Mouse (Mus musculus) myocyte (in vitro differentiated cells): Measurements from ENCODE around the gene Trmt112.

ENCODE experiments used
- MAX ChIP-seq: IDR thresholded peaks from one replicate; pipeline ENCODE4 v1.6.1; 2011; ENCODE audit warnings: low read depth, mild to moderate bottlenecking, control low read depth
- MYOD1 ChIP-seq, 3 experiments: IDR thresholded peaks; one replicate each; pipeline ENCODE4 v1.6.1; 2011; ENCODE audit warnings: control low read depth in 2 of 3, low read depth in 2 of 3, mild to moderate bottlenecking in 2 of 3, moderate library complexity in 1 of 3; ENCODE audit not compliant: insufficient read length in 2 of 3, control insufficient read depth in 1 of 3
- POLR2A ChIP-seq: IDR thresholded peaks from one replicate; pipeline ENCODE4 v1.6.1; 2011; ENCODE audit warnings: low read depth, mild to moderate bottlenecking, control low read depth, moderate library complexity; ENCODE audit not compliant: insufficient read length
- POLR2AphosphoS2 ChIP-seq: IDR thresholded peaks from one replicate; pipeline ENCODE4 v1.6.1; 2011; ENCODE audit warnings: low read depth, control low read depth; ENCODE audit not compliant: insufficient read length
- SRF ChIP-seq: IDR thresholded peaks from one replicate; pipeline ENCODE4 v1.6.1; 2011; ENCODE audit warnings: low read depth; ENCODE audit not compliant: control insufficient read depth, insufficient read length
- TCF3 ChIP-seq: IDR thresholded peaks from one replicate; pipeline ENCODE4 v1.6.1; 2011; ENCODE audit warnings: low read depth, control low read depth; ENCODE audit not compliant: insufficient read length
- USF1 ChIP-seq: IDR thresholded peaks from one replicate; pipeline ENCODE4 v1.6.1; 2011; ENCODE audit warnings: low read depth, mild to moderate bottlenecking, control low read depth, moderate library complexity

DNA sequence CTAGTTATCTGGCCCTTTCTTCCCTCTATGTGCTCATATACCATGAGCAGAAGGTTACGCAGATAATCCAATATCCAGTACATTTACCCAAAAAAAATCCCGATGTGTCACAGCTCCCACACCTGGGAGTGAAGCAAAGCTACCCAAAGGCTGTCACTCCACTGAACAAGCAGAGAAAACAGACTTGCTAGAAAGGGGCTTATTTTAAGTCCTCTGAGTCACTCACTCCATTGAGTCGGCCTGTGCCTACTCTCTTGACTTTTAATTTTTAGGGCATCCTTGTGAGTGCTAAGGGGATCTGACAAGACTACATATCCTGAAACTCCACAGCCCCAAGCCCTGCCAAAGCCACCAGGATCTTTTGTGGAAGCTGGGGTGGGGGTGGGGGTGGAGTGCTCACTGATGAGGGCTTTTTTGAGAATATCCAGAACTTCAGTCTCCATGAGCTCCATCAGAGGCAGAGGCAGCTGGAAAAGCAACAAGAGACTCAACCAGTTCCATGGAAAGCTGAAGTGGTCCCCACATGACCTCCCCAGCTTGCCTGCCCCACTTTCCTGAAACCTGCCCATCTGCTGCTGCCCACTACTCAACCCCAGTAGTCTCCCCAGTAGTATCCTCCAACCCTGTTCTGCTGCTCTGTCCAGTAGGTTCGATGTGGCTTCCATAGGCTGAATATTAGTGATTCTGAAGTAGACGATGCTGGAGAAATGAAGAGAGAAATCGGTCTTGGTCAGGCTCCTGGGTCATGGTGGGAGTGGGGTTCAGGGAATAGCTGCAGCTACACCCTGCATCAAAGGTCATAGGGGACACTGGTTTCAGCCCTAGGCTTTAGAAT lies 13.6 kb downstream of the Trmt112 start:
- TF ChIP-seq POLR2A, result no peak
- TF ChIP-seq SRF, result no peak
- TF ChIP-seq MYOD1 (IDR thresholded peaks at IDR 0.05; ENCODE audit: control insufficient read depth in 1 of 3, insufficient read length in 2 of 3, low read depth in 2 of 3), result no peak
- no peak for TF ChIP-seq USF1
- no peak for TF ChIP-seq MAX
- TF ChIP-seq TCF3, result no peak
- TF ChIP-seq POLR2AphosphoS2, result no peak
